Mouse (Mus musculus): ENCODE data around the gene Cldn14. TPM values are rescaled to one million over a fixed set of nuclear protein-coding genes. Genes with fewer than 3 reads are reported as not detected.

Gene Cldn14
- total and polyA plus RNA-seq, 3 experiments = not detected

GRCm38 (mm10) chr16:93884722-93885113 is 123.9 kb downstream of the Cldn14 start:
- no peaks in the 10 kb centered on the region for H3K27me3 ChIP-seq (ENCODE audit: insufficient read depth, low read length)
- ATAC-seq (ENCODE audit: extremely low read depth, insufficient number of reproducible peaks, low FRiP score, poor library complexity, severe bottlenecking) = no peak
- TF ChIP-seq CTCF (IDR thresholded peaks at IDR 0.05; ENCODE audit: low read depth, low read length) = no peak
- TF ChIP-seq POLR2AphosphoS5 (IDR thresholded peaks at IDR 0.05; ENCODE audit: insufficient replicate concordance, low read depth, low read length) = no peak
- TF ChIP-seq GATA2 (IDR thresholded peaks at IDR 0.05; ENCODE audit: borderline replicate concordance, low read depth, low read length) = no peak
- no peak for TF ChIP-seq GATA1 (IDR thresholded peaks at IDR 0.05; ENCODE audit: borderline replicate concordance, low read length)
- no peak for TF ChIP-seq TAL1 (conservative IDR thresholded peaks at IDR 0.05; ENCODE audit: low read depth, low read length)

GRCm38 (mm10) chr16:93884086-93884721 is 124.4 kb downstream of the Cldn14 start:
- Histone ChIP-seq H3K9me3 (replicated peaks) (no peaks in the 10 kb centered on the region), H3K4me3 (ENCODE audit: low read depth, low read length) (peak overlapping the region; percentile 91), H3K36me3 (replicated peaks) (peaks cover 43% of the 10 kb centered on the region), H3K27me3 (ENCODE audit: insufficient read depth, low read length) (no peaks in the 10 kb centered on the region), H3K4me1 (ENCODE audit: insufficient read depth, low read depth, low read length) (peaks cover 34% of the 10 kb centered on the region)
- DNase-seq (ENCODE audit: low spot score) (peak; percentile 20), ATAC-seq (ENCODE audit: extremely low read depth, insufficient number of reproducible peaks, low FRiP score, poor library complexity, severe bottlenecking) (0 out of 2 replicates have a peak, but pooled peaks have one; percentile 1)
- TF ChIP-seq GATA1 (IDR thresholded peaks at IDR 0.05; ENCODE audit: borderline replicate concordance, low read length) = no peak
- TF ChIP-seq POLR2AphosphoS5 (IDR thresholded peaks at IDR 0.05; ENCODE audit: insufficient replicate concordance, low read depth, low read length) = no peak
- no peak for TF ChIP-seq GATA2 (IDR thresholded peaks at IDR 0.05; ENCODE audit: borderline replicate concordance, low read depth, low read length)
- TF ChIP-seq CTCF (IDR thresholded peaks at IDR 0.05; ENCODE audit: low read depth, low read length) = no peak
- TF ChIP-seq TAL1 (conservative IDR thresholded peaks at IDR 0.05; ENCODE audit: low read depth, low read length) = no peak

More at GRCm38 (mm10) chr16:93884722-93885113, 123.9 kb downstream of the Cldn14 start:
- Histone ChIP-seq H3K4me3 (ENCODE audit: low read depth, low read length) (peak overlapping the region; percentile 91), H3K9me3 (replicated peaks) (no peaks in the 10 kb centered on the region), H3K36me3 (replicated peaks) (peaks cover 48% of the 10 kb centered on the region), H3K4me1 (ENCODE audit: insufficient read depth, low read depth, low read length) (peaks cover 37% of the 10 kb centered on the region)
- no peak for DNase-seq (ENCODE audit: low spot score)

DNA sequence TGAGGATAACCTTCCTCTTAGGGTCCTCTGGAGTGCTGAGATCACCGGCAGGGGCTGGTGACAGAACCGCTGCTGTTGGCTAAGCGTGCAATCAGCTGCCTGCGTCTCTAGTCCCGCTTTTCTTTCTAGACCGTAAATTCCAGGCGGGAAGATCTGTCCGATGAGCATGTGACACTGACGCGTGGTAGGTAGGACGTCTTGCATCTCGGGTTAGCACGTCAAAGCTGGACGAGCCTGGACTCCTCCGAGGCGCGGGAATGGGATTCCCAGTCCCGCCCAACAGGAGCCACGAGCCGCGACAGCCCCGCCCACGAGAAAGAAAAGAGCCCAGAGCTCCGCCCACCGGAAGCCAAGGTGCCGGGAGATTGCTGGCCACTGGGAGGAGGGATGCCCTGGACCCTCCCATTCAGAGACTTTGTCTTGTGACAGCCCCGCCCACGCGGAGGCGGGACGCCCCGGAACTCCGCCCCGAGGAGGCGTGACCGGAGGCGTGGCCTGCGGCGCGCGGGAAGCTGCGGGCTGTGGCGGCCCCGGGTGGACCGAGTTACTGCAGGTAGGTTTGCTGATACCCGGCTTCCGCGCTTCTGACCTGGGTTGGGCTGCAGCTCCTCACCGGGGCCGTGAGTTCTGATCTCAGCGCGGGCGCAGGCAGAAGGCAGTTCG is 125.1 kb downstream of the Cldn14 start, which contains the start of gene Chaf1b:
Gene Chaf1b, plus strand, starts transcription at position 479 of the 663 bp plus-strand sequence.
- Histone ChIP-seq H3K36me3 (replicated peaks) (peaks cover 36% of the 10 kb centered on the region), H3K27me3 (ENCODE audit: insufficient read depth, low read length) (no peaks in the 10 kb centered on the region), H3K4me3 (ENCODE audit: low read depth, low read length) (peak within 1 kb of the TSS; percentile 91), H3K4me1 (ENCODE audit: insufficient read depth, low read depth, low read length) (peaks cover 34% of the 10 kb centered on the region), H3K9me3 (replicated peaks) (no peaks in the 10 kb centered on the region)
- TF ChIP-seq TAL1 (conservative IDR thresholded peaks at IDR 0.05; ENCODE audit: low read depth, low read length) (no peak), CTCF (IDR thresholded peaks at IDR 0.05; ENCODE audit: low read depth, low read length) (no peak), POLR2AphosphoS5 (IDR thresholded peaks at IDR 0.05; ENCODE audit: insufficient replicate concordance, low read depth, low read length) (no peak), GATA1 (IDR thresholded peaks at IDR 0.05; ENCODE audit: borderline replicate concordance, low read length) (no peak), GATA2 (IDR thresholded peaks at IDR 0.05; ENCODE audit: borderline replicate concordance, low read depth, low read length) (no peak)
- peak; percentile 97 for DNase-seq (ENCODE audit: low spot score)
- peak; percentile 98 for ATAC-seq (ENCODE audit: extremely low read depth, insufficient number of reproducible peaks, low FRiP score, poor library complexity, severe bottlenecking)

- ATAC-seq (ENCODE audit: extremely low read depth, insufficient number of reproducible peaks, low FRiP score, poor library complexity, severe bottlenecking) (no peak), DNase-seq (ENCODE audit: low spot score) (no peak)
- Histone ChIP-seq H3K4me3 (ENCODE audit: low read depth, low read length) (no peak overlapping the region), H3K27me3 (ENCODE audit: insufficient read depth, low read length) (no peaks in the 10 kb centered on the region), H3K9me3 (replicated peaks) (no peaks in the 10 kb centered on the region), H3K4me1 (ENCODE audit: insufficient read depth, low read depth, low read length) (no peaks in the 10 kb centered on the region), H3K36me3 (replicated peaks) (peaks cover 52% of the 10 kb centered on the region)
- no peak for TF ChIP-seq CTCF (IDR thresholded peaks at IDR 0.05; ENCODE audit: low read depth, low read length)
- no peak for TF ChIP-seq GATA2 (IDR thresholded peaks at IDR 0.05; ENCODE audit: borderline replicate concordance, low read depth, low read length)
Measured at GRCm38 (mm10) chr16:93877612-93878380, 130.8 kb downstream of the Cldn14 start.

- TF ChIP-seq GATA2 (IDR thresholded peaks at IDR 0.05; ENCODE audit: borderline replicate concordance, low read depth, low read length) (no peak), TAL1 (conservative IDR thresholded peaks at IDR 0.05; ENCODE audit: low read depth, low read length) (no peak), GATA1 (IDR thresholded peaks at IDR 0.05; ENCODE audit: borderline replicate concordance, low read length) (no peak), CTCF (IDR thresholded peaks at IDR 0.05; ENCODE audit: low read depth, low read length) (no peak), POLR2AphosphoS5 (IDR thresholded peaks at IDR 0.05; ENCODE audit: insufficient replicate concordance, low read depth, low read length) (no peak)
- DNase-seq (ENCODE audit: low spot score) = no peak
- no peak for ATAC-seq (ENCODE audit: extremely low read depth, insufficient number of reproducible peaks, low FRiP score, poor library complexity, severe bottlenecking)
- Histone ChIP-seq H3K36me3 (replicated peaks) (peaks cover 81% of the 10 kb centered on the region), H3K9me3 (replicated peaks) (no peaks in the 10 kb centered on the region), H3K4me1 (ENCODE audit: insufficient read depth, low read depth, low read length) (no peaks in the 10 kb centered on the region), H3K4me3 (ENCODE audit: low read depth, low read length) (no peak overlapping the region), H3K27me3 (ENCODE audit: insufficient read depth, low read length) (no peaks in the 10 kb centered on the region)
Measured at GRCm38 (mm10) chr16:93874841-93875240, 133.8 kb downstream of the Cldn14 start.

Other genes with a start within 250 kb of the Cldn14 start
- 88.5 and 109 TPM in 2 replicates for gene Morc3, start 176.7 kb downstream of the Cldn14 start, total RNA-seq (2014; fragmentation: Nextera tagmentation)
- gene Morc3, start 176.7 kb downstream of the Cldn14 start, total RNA-seq (2017) = 73.5 and 76.3 TPM in 2 replicates
- gene Morc3, start 176.7 kb downstream of the Cldn14 start, polyA plus RNA-seq (2012) = 13.9 and 17.1 TPM in 2 replicates
- 36.3 and 41.9 TPM in 2 replicates for gene Chaf1b, start 124.9 kb downstream of the Cldn14 start, total RNA-seq (2014; fragmentation: Nextera tagmentation)
- gene Chaf1b, start 124.9 kb downstream of the Cldn14 start, total RNA-seq (2017) = 49.7 and 53.1 TPM in 2 replicates
- gene Chaf1b, start 124.9 kb downstream of the Cldn14 start, polyA plus RNA-seq (2012) = 50.3 and 67.9 TPM in 2 replicates
- not detected in 2 replicates for gene Sim2, start 76.1 kb upstream of the Cldn14 start, total RNA-seq (2014; fragmentation: Nextera tagmentation)
- not detected in 2 replicates for gene Sim2, start 76.1 kb upstream of the Cldn14 start, total RNA-seq (2017)
- gene Sim2, start 76.1 kb upstream of the Cldn14 start, polyA plus RNA-seq (2012) = not detected in 2 replicates

Data from G1E (cell line).